Mouse (Mus musculus) urinary bladder, adult 2 months (tissue): Measurements from ENCODE around the gene Gm20662. TPM values are rescaled to one million over a fixed set of nuclear protein-coding genes. Genes with fewer than 3 reads are reported as not detected.

Experiments
- DNase-seq: peaks from one replicate; pipeline ENCODE4 v3.0.0; 2022; ENCODE audit warnings: low spot score
- polyA plus RNA-seq: library from polyadenylated mRNA; depleted of rRNA; stranded (reverse); fragments of >200 nt; gene quantifications from 2 replicates; pipeline ENCODE4 v1.2.3, GENCODE M21; 2012

Gene Gm20662
- polyA plus RNA-seq, 1 experiment = 2.5 TPM

- no peak for DNase-seq
These were observed 20.5 kb upstream of the Gm20662 start, which contains the start of gene Uba7 for GRCm38 (mm10) chr9:107975399-107976386. Gene Uba7, plus strand, starts transcription at chr9:107975505.

DNA sequence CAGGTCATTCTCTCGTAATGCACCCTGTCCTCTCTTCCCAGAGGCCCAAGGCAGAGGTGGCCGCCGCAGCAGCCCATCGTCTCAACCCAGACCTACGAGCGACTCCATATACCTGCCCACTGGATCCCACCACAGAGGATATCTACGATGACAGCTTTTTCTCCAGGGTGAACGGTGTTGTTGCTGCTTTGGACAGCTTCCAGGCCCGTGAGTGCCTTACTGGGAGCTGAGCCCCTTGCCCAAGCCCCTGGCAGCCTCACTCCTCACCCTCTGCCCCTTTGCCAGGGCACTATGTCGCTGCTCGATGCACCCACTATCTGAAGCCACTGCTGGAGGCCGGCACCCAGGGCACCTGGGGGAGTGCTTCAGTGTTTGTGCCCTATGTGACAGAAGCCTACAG lies 17.3 kb upstream of the Gm20662 start:
- no peak for DNase-seq

DNA sequence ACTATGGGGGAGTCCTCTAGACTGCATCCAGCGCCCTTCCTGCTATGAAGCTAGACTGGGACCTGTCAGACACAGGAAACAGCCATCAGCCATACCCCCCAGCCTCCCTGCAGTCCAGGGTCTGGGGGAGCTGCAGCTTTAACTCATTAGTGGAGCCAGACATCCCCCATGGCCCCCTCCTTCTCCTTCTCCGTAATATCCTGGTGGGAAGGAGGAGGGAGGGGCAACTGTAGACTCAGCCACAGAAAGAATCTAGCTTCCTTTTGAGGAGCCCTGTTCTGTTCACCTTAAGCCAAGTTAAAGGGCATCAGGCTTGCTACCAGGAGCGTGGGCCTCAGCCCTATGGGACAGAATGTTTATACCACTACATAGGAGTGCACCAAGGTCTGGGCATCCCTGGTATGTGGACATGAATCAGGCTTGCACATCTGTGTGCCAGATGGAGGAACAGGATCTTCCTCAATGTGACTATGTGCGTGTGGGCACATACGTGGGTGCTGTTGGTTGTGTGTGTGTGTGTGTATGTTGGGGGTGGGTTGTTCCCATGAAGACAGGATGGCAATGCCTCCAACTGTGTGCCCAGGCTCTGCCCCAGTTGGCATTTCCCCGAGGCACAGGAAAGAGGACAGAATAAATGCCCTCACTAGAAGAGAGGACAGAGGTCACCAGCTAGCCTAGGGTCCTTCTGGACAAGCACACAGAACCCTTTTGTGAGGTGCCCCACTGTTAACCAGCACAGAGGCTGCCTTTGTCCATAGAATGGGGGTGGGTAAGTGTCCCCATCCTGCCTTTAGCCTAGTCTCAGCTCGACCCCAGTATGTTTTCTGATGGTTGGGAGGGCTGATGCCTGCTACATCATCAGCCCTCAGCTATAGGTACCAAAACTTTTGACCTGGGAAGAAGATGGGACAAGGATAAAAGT lies 14.2 kb upstream of the Gm20662 start:
- no peak for DNase-seq

GRCm38 (mm10) chr9:107982681-107983346 lies 13.3 kb upstream of the Gm20662 start, which contains the start of gene Gm20661:
Gene Gm20661, plus strand, starts transcription at chr9:107983058.
- no peak for DNase-seq

DNA sequence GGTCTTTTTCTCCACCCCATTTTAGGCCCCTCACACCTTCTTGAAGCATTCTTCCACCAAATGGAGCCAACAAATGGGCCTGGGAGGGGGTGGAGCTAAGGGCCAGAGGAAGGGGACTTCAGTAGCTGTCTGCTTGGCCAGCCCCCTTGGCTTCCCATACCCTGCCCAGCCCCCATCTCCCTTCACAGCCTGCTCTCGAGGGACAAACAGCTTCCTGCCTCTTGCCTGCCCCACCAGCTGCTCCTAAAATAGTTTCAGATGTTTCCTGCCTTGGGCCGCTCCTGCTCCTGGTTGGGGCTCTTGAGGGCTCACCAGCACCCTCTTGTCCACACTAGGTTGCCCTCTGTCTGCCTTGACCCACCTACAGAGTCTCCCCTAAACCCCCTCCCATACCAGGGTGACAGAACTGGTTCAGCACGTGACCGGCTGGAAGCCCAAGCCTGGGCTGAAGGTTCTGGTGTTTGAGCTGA lies 12.7 kb upstream of the Gm20662 start:
- DNase-seq = no peak

- DNase-seq = no peak
These were observed 11.9 kb upstream of the Gm20662 start for GRCm38 (mm10) chr9:107984052-107984753.

DNA sequence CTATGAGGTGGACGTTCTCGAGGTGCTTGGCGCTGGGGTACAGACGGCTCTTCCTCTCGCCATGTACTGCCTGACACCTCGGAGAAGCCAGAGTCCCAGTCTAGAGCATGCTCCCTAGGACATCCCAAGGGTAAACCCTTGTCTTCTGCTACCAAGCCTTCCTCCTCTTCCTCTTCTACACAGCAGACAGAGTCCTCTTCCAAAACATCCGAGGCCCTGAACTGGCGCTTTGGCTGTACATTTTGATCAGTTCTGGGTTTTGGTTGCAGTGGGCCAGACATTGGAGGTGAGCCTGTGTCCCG lies 11.4 kb upstream of the Gm20662 start:
- DNase-seq = no peak

DNA sequence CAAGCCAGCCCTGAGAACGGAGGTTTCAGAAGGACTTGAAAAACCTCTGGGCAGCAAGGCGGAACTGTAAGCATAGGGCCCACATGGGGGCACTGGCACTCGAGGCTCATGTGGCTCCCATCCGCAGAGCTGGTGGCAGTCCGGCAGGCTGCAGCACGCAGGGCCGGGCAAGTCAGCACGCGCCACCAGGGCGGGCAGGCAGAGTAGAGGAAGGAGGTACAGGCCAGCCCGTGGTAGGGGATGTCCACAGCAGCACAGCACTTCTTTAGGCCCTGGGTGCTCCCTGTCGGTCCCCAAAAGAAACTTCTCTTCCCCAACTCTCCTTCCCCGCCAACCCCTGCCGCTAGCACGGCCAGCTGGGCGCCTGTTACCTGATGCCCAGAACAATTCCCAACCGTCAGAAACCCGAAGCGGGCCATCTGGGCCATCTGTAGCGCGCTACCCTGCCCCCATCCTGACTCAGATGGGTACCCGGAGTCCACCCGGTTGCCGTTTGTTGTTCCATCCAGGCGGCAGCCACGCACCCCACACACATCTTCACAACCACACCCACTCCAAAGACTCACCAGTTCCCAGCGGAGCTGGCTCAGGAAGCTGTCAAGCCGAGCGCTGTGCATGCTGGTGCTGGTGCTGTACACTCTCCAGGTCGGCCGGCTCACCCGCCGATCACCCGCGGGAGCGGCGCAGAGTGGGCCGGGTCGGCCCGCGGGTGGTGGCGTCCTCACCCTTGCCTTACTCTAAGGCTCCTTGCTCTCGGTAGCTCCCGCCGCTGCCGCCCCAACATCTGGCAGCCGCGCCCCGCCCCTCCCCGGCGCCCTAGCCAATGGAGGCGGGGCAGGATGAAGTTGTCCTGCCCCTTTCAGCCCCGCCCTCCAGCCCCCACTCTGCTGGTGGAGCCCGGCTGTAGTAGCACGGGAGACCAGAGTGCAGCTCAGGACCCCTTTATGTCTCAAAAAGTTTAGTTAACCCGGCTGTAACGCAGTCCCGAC lies 10.7 kb upstream of the Gm20662 start, which contains the start of gene Inka1:
Gene Inka1, minus strand, starts transcription at position 749 of the 989 bp plus-strand sequence.
- peak; percentile 83 for DNase-seq

- peak; percentile 42 for DNase-seq
These were observed 9.8 kb upstream of the Gm20662 start for GRCm38 (mm10) chr9:107986376-107986775.

DNA sequence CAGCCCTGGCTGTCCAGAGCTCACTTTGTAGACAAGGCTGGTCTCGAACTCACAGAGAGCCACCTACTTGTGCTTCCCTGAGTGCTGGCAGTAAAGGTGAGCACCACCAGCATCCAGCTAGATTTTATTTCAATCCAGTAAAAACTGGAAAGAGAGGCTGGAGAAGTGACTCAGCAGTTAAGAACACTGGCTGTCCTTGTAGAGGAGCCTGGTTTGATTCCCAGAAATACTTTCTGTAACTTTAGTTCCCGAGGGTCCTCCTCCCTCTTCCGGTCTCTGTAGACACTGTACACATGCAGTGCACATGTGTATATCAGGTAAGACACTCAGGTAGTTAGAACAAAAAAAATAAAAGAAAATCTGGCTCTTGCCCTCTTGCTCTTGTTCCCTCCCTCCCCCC lies 8.2 kb upstream of the Gm20662 start:
- DNase-seq = no peak

DNA sequence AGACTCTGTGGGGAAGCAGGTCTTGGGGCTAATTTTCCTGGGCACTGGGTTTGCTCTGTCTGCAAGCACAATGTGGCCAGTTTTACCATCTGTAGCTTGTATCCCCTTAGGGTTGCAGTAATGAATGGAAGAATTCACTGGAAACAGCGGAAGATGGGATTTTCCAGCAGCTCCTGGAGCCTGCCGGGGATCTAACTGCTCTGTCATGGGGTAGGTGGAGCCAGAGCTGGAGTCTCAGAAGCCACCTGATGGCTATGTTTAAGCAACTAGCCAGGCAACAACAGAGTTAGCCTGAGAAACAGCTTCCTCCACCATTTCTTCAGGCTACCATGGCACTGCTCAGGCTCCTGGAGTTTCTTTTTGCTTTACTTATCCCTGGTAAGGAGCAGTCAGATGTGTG lies 4.0 kb upstream of the Gm20662 start, which contains the start of gene Cdhr4:
Gene Cdhr4, plus strand, starts transcription at position 301 of the 400 bp plus-strand sequence.
- no peak for DNase-seq

GRCm38 (mm10) chr9:107993013-107993412 lies 3.1 kb upstream of the Gm20662 start:
- no peak for DNase-seq

DNA sequence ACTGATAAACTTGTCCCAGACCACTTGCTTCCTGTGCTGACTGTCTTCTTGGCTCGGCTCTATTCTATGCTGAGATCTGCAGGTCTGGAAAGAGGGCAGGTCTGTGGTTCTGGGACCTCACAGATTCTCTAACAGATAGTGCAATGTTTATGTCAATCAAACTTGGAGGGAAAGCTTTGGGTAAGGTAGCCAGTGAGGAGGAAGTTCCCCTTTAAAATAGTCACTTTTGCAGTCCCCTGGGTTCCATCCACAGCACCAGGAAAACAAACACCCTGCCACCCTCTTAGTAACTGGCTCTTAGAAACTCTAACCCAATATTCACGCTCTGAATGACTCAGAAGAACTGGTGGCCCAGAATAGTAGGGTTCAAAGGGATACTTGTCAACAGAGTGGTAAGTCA lies 1.7 kb upstream of the Gm20662 start:
- no peak for DNase-seq

DNA sequence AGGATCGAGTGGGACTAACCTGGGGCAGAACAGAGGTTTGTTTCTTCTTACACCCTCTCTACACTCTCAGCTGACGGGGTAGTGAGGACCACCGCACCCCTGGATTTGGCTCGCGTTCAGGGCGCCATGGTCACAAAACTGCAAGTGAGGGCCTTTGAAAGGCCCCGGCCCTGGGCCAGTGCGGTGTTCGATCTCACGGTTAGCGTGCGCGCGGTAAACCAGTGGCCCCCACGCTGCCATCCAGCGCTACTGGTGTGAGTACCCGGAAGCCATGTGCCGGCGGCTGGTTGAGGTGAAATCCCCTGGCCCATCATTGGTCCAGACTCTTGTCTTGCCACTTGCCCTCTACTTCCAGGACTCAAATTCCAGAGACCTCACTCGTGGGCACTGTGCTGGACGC lies 636 bp upstream of the Gm20662 start:
- DNase-seq = no peak

DNA sequence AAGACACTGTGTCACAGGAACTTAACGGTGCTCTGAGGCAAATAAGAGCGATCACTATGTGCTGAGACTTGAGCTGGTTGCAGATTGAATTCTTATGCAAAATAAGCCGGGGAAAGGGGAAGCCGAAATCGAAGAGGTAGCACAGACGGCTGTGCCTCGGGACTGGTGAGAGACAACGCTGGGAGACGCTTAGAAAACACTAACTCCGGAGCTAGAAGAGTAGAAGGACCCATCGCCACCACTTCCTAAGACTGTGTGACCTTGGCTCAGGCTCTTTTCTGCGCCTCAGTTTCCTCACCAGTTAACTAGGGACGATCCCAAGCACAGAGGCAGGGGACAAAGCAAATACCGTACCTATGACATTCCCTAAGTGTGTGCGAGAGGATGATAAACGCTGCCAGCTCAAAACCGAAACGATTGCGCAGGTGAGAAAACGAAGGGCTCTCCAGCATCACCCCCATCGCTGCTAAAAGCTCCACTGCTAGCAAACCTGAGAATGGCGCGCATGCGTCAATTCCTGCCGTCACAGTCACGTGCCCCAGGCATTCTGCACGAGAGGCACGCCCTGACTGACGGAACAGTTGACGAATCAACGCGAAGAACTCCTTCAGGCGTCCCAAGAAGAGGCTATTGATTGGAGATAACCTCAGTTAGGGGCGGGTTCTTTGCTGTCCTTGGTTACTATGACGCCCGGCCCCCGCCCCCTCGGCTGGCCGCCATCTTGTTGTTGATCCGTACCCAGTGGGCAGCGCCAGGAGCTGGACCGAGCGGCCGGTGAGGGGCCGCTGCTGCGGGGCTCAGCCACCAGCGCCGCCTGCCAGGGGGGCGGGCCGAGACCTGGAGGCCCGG lies 6.0 kb downstream of the Gm20662 start, which contains the start of gene Ip6k1:
Gene Ip6k1, plus strand, starts transcription at position 580 of the 849 bp plus-strand sequence.
- peak; percentile 93 for DNase-seq

DNA sequence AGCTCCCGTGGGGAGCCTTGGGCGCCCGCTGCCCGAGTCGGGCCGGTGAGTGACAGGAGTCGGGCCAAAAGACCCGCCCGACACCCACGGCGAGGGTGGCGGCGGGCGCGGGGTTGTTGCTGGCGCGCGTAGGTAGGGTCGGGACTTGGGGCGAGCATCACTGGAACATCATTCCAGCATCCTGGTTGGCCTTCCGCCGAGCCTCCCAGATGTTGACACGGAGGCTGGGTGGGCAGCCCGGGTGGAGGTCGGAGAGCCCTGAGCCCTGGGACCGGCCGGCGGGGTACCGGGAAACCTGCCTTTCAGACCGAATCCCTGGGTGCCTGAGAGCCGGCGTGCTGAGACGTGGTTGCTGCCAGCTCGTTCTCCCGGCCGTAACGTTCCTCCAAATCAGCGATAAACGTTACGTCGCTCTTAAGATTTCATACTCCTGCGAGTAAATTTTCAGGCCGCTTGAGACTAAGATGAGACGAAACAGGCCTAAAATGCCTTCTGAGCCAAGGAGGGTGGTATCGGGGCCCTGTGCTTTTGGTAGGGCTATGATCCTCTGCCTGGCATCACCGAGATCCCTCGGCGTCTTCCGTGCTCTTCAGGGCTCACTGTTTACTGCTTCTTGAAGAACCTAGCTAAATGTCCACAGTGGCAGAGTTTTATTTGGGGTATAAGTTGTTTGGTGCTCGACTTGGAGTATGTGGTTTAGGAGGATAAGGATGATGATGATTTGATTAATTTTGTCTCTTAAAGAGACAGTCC lies 6.8 kb downstream of the Gm20662 start:
- DNase-seq = no peak

DNA sequence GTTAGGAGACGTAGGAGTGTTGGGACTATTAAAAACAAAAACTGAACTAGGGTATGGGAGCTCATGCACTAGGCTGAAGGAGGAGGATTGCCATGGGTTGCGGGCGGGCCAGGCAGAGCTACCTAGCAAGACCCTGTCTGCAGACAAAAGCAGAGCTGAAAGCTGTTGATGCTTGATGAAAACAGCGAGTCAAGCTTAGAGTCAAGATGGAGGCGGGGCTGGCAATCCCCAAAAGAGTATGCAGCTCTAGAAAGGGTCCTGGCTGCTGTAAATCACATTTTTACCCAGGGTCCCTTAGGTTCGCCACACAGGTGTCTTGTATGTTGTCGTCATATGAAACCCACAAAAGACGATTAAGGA lies 7.4 kb downstream of the Gm20662 start:
- DNase-seq = no peak

DNA sequence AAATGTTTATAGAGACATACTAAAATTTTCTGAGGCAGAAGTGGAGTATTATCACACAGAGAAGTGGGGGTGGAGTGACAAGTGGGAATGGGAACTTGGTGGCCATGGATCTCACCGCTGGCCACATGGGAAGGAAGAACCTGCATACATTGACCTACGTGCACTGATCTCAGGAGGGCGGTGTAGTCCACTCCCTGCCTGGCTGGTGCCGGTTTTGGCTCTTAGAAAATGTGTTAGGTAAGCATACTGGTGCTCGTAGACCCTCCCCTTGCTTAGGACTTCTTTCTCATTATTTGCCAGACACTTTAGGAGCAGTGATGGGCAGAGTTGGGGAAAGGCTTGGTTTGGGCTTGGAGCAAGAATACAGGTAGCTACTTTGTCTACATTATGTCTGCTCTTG lies 11.9 kb downstream of the Gm20662 start:
- DNase-seq = no peak
